Mouse (Mus musculus) forebrain, postnatal 0 days (tissue): ENCODE results near the gene Sfxn2. TPM values are rescaled to one million over a fixed set of nuclear protein-coding genes. Genes with fewer than 3 reads are reported as not detected.

Experiments
- ATAC-seq: fragments of 200-750 bp; cut with Nextera tagmentation; 2 replicates; pipeline ENCODE4 v1.8.0; 2017; ENCODE audit warnings: mild to moderate bottlenecking, moderate library complexity
- DNase-seq: peaks from one replicate; pipeline ENCODE4 v3.0.0-alpha.2; 2015
- H3K27ac ChIP-seq: fragments of 300-500 bp; sonication (generic); 2 replicates; pipeline ENCODE4 v1.5.1; 2014; ENCODE audit warnings: low read depth, mild to moderate bottlenecking, antibody characterized with exemption, low read length, moderate library complexity, mixed read lengths
- H3K27me3 ChIP-seq: fragments of 300-500 bp; sonication (generic); 2 replicates; pipeline ENCODE4 v1.6.1; 2014; ENCODE audit warnings: mild to moderate bottlenecking, low read length, mixed read lengths; ENCODE audit not compliant: insufficient read depth
- H3K36me3 ChIP-seq: fragments of 300-500 bp; sonication (generic); 2 replicates; pipeline ENCODE4 v1.6.1; 2014; ENCODE audit warnings: mild to moderate bottlenecking, moderate library complexity; ENCODE audit not compliant: insufficient read depth
- H3K4me1 ChIP-seq: fragments of 300-500 bp; sonication (generic); 2 replicates; pipeline ENCODE4 v1.6.1; 2014; ENCODE audit warnings: antibody characterized with exemption; ENCODE audit not compliant: insufficient read depth
- H3K4me2 ChIP-seq: fragments of 300-500 bp; sonication (generic); 2 replicates; pipeline ENCODE4 v1.6.1; 2014; ENCODE audit warnings: low read depth, mild to moderate bottlenecking, moderate library complexity
- H3K4me3 ChIP-seq: fragments of 300-500 bp; sonication (generic); 2 replicates; pipeline ENCODE4 v1.5.1; 2014; ENCODE audit warnings: low read depth, low read length, mixed read lengths
- H3K9ac ChIP-seq: fragments of 300-500 bp; sonication (generic); 2 replicates; pipeline ENCODE4 v1.6.1; 2014; ENCODE audit warnings: mild to moderate bottlenecking
- H3K9me3 ChIP-seq: fragments of 300-500 bp; sonication (generic); 2 replicates; pipeline ENCODE4 v1.6.1; 2016; ENCODE audit warnings: low read length
- CTCF ChIP-seq: sonication (generic); IDR thresholded peaks from 2 replicates; pipeline ENCODE4 v1.5.1; 2016; ENCODE audit warnings: antibody characterized with exemption, control low read depth, low read depth
- WGBS: fragments of 180-500 bp; shearing (Covaris S2); extraction: QIAGEN DNeasy Blood & Tissue Kit; methylation state at CpG from one replicate; pipeline ENCODE4 v1.1.7; 2014; 5-methylcytosine and 5-hydroxymethylcytosine counted together
- polyA plus RNA-seq: library from polyadenylated mRNA; unstranded; fragments of >200 nt; fragmentation: Nextera tagmentation; extraction: Ambion mirVana; gene quantifications from 2 replicates; pipeline ENCODE4 v1.2.1, GENCODE M21; 2015
- total RNA-seq: library from RNA; depleted of rRNA; stranded (reverse); fragments of >200 nt; gene quantifications from 2 replicates; pipeline ENCODE4 v1.2.3, GENCODE M21; 2014

Gene Sfxn2
- total and polyA plus RNA-seq, 2 experiments from 2014 or later, result 10.6 to 12.6 TPM

DNA sequence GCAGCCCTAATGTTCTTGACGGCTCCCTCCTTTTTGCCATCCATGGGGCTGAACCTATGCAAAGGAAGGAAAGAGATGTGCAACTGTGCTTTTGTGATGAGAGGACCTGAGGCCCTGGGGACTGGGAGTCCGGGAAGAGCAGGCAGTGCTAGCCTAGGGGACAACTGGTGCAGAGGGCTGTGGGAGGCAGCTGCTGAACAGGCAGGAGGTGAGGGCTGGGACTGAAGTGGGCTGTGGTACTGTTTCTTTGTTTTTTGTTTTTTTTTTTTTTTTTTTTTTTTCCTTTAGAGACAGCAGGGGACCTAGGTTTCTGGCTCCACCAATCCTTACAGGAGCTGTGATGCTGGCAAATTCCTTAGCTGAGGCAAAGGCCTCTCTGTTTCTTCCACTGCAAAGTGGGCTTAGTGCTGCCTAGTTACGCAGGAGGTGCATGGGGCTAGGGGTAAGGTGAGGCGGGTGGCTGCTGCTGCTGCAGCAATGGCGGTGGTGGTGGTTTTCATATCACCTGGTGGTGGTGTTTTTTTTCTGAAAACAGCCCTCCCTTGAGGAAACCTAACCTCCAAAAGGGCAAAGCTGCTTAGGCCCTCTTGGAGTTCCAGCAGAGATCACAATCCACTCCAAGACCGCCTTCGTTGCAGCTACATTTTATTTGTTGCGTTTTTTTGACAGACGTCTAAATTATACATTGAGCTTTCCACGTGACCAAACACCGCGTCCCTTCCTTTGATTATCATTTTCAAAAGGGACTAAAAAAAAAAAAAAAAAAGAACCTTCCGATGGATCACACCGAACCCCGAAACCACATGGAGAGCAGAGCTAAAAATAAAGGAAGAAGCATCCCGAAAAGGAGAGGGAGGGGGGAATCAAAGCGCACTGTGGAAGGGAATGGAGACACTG lies 45.3 kb upstream of the Sfxn2 start:
- H3K4me2 ChIP-seq, result peak overlapping the region; percentile 57
- peak overlapping the region; percentile 72 for H3K27ac ChIP-seq
- 0 out of 2 replicates have a peak, but pooled peaks have one; percentile 11 for TF ChIP-seq CTCF
- no peaks in the 10 kb centered on the region for H3K27me3 ChIP-seq
- ATAC-seq (0 out of 2 replicates have a peak, but pooled peaks have one; percentile 1), DNase-seq (peak; percentile 43)
- H3K9me3 ChIP-seq, result no peaks in the 10 kb centered on the region
- H3K4me1 ChIP-seq, result peaks cover 86% of the 10 kb centered on the region
- H3K9ac ChIP-seq, result peak overlapping the region; percentile 55
- H3K4me3 ChIP-seq, result peak overlapping the region; percentile 30
- 11% methylated on average over 17 of the region's 17 CpGs for WGBS
- no peaks in the 10 kb centered on the region for H3K36me3 ChIP-seq

DNA sequence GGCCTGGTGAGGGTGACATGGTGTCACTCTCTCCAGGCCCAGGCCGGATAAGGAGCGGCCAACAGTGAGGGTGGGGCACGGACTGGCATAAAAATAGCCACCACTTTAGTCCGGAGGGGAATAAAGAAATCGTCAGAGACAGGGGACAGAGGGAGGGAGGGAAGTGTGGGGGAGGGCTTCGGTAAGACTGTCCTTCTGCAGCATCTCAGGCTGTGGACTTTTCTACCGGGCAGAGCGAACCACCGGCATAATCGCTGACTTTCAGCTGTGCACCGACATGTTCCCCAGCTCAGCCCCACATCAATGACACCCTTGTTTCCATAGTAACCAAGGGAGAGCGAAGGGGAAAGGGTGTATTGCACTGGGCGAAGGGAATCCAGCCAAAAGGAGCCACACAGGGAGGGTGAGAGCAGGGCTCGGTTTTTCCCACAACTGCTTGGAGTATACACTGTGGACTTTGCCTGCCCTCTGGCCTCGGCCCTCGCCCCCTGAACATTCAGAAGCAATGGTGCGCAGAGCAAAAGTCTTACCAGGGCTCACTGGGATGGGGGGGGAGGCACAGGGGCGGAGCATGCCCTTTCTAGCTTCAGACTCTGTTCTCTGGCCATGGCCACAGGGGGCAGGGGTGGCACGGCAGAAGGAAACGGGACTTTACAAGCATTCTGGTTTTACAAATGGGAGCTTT lies 44.5 kb upstream of the Sfxn2 start:
- H3K27ac ChIP-seq, result peak overlapping the region; percentile 72
- H3K4me3 ChIP-seq, result peak overlapping the region; percentile 30
- ATAC-seq, result peak; percentile 73
- TF ChIP-seq CTCF, result peak; percentile 41
- peak overlapping the region; percentile 55 for H3K9ac ChIP-seq
- peaks cover 81% of the 10 kb centered on the region for H3K4me1 ChIP-seq
- H3K9me3 ChIP-seq, result no peaks in the 10 kb centered on the region
- peak overlapping the region; percentile 57 for H3K4me2 ChIP-seq
- WGBS, result 1% methylated on average over 20 of the region's 20 CpGs
- DNase-seq, result peak; percentile 81
- H3K27me3 ChIP-seq, result no peaks in the 10 kb centered on the region
- no peaks in the 10 kb centered on the region for H3K36me3 ChIP-seq

DNA sequence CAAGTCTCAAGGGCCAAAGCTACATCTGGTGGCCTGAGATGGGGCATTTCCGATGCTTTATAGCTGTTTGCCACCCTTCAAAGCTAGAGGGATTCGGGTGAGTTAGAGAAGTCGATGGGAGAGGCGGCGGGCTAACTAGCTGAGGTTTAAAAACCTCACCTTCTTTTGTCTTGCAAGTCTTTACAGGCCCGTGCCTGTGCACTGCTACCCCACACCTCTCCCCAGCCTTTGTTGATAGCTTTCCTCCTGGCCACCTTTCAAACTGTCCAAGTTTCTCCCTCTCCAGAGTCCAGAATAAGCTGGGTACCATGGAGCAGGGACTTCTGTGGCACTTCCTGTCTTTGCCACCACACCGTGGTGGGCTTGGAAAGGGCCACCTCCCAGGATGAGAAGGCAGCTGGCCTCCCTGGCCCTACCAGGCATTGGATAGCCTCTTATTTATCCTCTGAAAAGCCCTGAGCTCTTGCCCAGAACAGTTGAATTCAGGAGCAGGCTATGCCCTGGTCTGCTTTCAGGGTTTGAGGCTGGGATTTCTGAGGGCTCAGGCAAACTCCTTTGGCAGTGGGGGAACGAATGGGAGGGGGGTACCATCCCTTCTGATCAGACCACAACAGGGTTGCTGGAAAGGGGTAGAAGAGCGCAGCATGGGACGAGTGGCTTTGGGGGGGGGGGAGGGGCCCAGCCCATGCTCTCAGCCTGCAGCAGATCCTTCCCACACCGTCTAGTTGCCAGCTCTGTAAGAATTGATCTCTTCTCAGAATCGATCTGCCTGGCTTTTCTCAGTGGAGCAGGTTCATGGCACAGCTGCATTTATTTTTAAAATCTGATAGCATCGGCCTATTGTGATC lies 43.3 kb upstream of the Sfxn2 start:
- WGBS, result 12% methylated on average over 13 of the region's 13 CpGs
- 0 out of 2 replicates have a peak, but pooled peaks have one; percentile 2 for TF ChIP-seq CTCF
- Histone ChIP-seq H3K36me3 (no peaks in the 10 kb centered on the region), H3K27me3 (no peaks in the 10 kb centered on the region), H3K4me2 (peak overlapping the region; percentile 57), H3K4me1 (peaks cover 69% of the 10 kb centered on the region), H3K9ac (peak overlapping the region; percentile 25; the same call in 1 of the 2 replicates), H3K9me3 (no peaks in the 10 kb centered on the region), H3K4me3 (no peak overlapping the region), H3K27ac (peak overlapping the region; percentile 72)
- DNase-seq (peak; percentile 38), ATAC-seq (no peak)

DNA sequence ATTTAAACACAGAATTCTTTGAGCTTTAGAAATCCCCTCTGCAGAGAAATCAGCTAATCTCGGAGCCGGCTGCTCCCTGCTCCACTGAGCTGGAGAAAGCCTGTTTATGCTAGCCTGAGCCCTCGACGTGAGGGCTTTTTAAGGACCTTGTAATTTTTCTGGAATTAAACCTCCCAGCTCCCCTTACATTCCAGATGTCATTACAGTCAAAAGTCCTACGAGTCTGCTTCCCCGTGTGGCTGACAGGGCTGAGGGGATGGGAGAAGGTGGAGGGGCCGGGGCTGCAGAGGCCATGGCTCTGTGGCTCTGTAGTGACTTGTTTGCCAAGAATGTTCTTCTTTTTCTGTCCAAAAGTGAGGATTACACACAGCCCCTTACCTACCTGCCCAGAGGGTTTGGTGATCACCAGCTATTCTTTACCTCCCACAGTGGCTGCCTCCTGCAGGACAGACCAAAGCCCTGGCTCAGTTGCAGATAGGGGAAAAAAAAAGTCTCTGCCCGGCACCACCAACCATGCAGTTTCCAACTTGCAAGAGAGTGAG lies 42.6 kb upstream of the Sfxn2 start:
- TF ChIP-seq CTCF, result no peak
- Histone ChIP-seq H3K9me3 (no peaks in the 10 kb centered on the region), H3K27me3 (no peaks in the 10 kb centered on the region), H3K36me3 (no peaks in the 10 kb centered on the region), H3K9ac (0 out of 2 replicates have a peak overlapping the region, but pooled peaks have one; percentile 3), H3K27ac (peak overlapping the region; percentile 72), H3K4me2 (no peak overlapping the region), H3K4me1 (peaks cover 64% of the 10 kb centered on the region), H3K4me3 (no peak overlapping the region)
- ATAC-seq (no peak), DNase-seq (no peak)
- 16% methylated on average over 8 of the region's 8 CpGs for WGBS

DNA sequence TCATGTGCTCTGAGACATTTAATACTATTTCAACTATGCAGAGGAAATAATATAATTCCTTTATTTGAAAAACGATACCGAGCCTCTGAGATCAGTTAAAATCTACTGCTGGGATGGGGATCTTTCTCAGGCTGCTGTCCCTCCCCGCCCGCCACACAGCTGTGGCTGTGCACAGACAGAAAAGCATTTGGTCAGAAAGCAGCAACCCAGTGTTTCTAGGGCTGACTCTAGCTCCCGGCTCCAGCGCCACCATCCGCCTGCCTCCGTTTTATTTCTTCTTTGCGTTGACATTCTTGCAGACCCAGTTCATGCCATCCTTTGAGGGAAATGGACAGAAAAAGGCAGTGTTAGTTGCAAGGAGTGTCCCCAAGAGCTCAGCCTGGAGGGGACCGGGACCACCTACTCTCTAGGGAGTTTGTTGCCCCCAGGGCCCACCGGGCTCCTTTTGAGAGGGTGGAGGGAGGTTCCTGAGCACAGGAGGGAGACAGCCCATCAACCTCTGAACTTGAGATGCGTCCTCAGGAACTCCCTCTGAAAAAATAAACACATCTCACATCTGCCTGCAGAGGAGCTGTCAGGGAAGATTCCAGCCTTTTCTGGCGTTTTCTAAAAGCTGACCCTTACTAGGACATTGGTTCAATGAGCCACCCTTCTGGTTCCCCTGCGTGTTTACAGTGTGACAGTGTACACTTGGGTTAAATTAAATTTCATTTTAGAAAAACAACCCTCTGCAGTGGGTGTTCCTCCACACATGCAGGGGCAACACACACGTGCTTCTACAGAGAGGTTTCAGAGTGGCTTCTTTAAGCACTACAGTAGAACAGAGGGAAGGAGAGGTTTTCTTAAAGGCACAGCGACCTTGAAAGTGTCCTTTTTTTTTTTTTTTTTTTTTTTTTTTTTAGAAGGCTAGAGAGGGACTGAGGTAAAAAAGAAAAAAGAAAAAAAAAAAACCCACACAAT lies 41.8 kb upstream of the Sfxn2 start:
- no peaks in the 10 kb centered on the region for H3K9me3 ChIP-seq
- DNase-seq (peak; percentile 36), ATAC-seq (peak; percentile 21; the same call in 1 of the 2 replicates)
- peak; percentile 36 for TF ChIP-seq CTCF
- WGBS, result 17% methylated on average over 16 of the region's 16 CpGs
- H3K9ac ChIP-seq, result 0 out of 2 replicates have a peak overlapping the region, but pooled peaks have one; percentile 22
- H3K4me2 ChIP-seq, result no peak overlapping the region
- H3K4me1 ChIP-seq, result peaks cover 55% of the 10 kb centered on the region
- 0 out of 2 replicates have a peak, but pooled peaks cover 4% of the 10 kb centered on the region for H3K36me3 ChIP-seq
- no peak overlapping the region for H3K4me3 ChIP-seq
- H3K27ac ChIP-seq, result peak overlapping the region; percentile 72; the same call in 1 of the 2 replicates
- no peaks in the 10 kb centered on the region for H3K27me3 ChIP-seq
